Mouse (Mus musculus): Measurements from ENCODE around the gene Nek1.

GRCm38 (mm10) chr8:60949859-60950258, 43.1 kb upstream of the Nek1 start:
- TF ChIP-seq CTCF (IDR thresholded peaks at IDR 0.05; ENCODE audit: borderline replicate concordance, insufficient read depth, low read length) (no peak), POLR2A (IDR thresholded peaks at IDR 0.05; ENCODE audit: low read depth, low read length) (no peak)

Measured in embryonic fibroblast, embryonic 13.5 days (primary cell).